In genomic region chr2:172230126-172230525, GRCm38 (mm10) we compare ENCODE assay signal across 32 mouse cellular contexts. TPM values are rescaled to one million over a fixed set of nuclear protein-coding genes. Genes with fewer than 3 reads are reported as not detected.
"Had no signal": no experiment of that assay in that cellular context is flagged by ENCODE, and none has a peak within 500 bp of the region (broad histone marks: within the 10 kb centered on the region; RNA-seq: fewer than 3 reads in every experiment).

No protein-coding gene starts in this region.

- ATAC-seq: forebrain, postnatal 0 days; hindbrain, embryonic 16.5 days; inflammation-experienced regulatory T-cells, adult 6 months; intestine, embryonic 15.5 days; intestine, postnatal 0 days; liver, embryonic 12.5 days had no signal

- H3K9me3 ChIP-seq: heart, embryonic 13.5 days; heart, embryonic 15.5 days; intestine, embryonic 15.5 days; limb, embryonic 10.5 days; limb, embryonic 12.5 days had no signal

- H3K36me3 ChIP-seq: heart, embryonic 13.5 days; heart, embryonic 15.5 days; intestine, embryonic 15.5 days; limb, embryonic 10.5 days; limb, embryonic 12.5 days; liver, embryonic 12.5 days had no signal

- H3K4me3 ChIP-seq: heart, adult 2 months; heart, embryonic 13.5 days; heart, embryonic 15.5 days; intestine, embryonic 15.5 days; layer of hippocampus, adult 2 months; left cerebral cortex, adult 2 months; limb, embryonic 10.5 days; limb, embryonic 12.5 days; liver, embryonic 12.5 days had no signal

- DNase-seq: forebrain, postnatal 0 days; gastrocnemius, postnatal 14 days; gastrocnemius, postnatal 36 days; heart, adult 2 months; heart, postnatal 14 days; kidney, adult 18-20 months; kidney, adult 8-10 months; kidney, postnatal 10 days; kidney, postnatal 25 days; kidney, postnatal 4 days had no signal

- H3K9ac ChIP-seq: forebrain, postnatal 0 days; heart, embryonic 13.5 days; heart, embryonic 15.5 days; hindbrain, embryonic 14.5 days; intestine, embryonic 15.5 days; limb, embryonic 12.5 days; liver, embryonic 12.5 days; liver, embryonic 14.5 days had no signal

- H3K4me2 ChIP-seq: heart, embryonic 15.5 days; hindbrain, embryonic 14.5 days; intestine, embryonic 15.5 days; limb, embryonic 12.5 days; liver, embryonic 12.5 days had no signal

- H3K27me3 ChIP-seq: heart, embryonic 13.5 days; intestine, embryonic 15.5 days; liver, embryonic 12.5 days had no signal

- H3K4me1 ChIP-seq: intestine, embryonic 15.5 days; limb, embryonic 10.5 days; limb, embryonic 12.5 days; liver, embryonic 12.5 days had no signal

- H3K27ac ChIP-seq: heart, adult 2 months; heart, embryonic 15.5 days; hindbrain, embryonic 14.5 days; intestine, embryonic 15.5 days; layer of hippocampus, adult 2 months; left cerebral cortex, adult 2 months; limb, embryonic 10.5 days; limb, embryonic 12.5 days; liver, embryonic 12.5 days; liver, embryonic 14.5 days had no signal

RNA-seq across cellular contexts. Expression of gene Mc3r, which starts 18.2 kb away (rescaled TPM):
- total RNA-seq: gastrocnemius, adult 18-20 months; gastrocnemius, adult 8-10 months; gastrocnemius, postnatal 14 days; gastrocnemius, postnatal 36 days; heart, adult 2 months; heart, postnatal 14 days; hematopoietic stem cell, adult 5-6 weeks; layer of hippocampus, adult 2 months; liver, adult 2 months had no signal
- polyA plus RNA-seq: gonadal fat pad, adult 2 months; heart, adult 2 months; heart, embryonic 13.5 days; heart, embryonic 15.5 days; heart, postnatal 0 days; hindbrain, embryonic 11.5 days; inflammation-experienced regulatory T-cells, adult 6 months; intestine, embryonic 15.5 days; intestine, postnatal 0 days; kidney, embryonic 14.5 days; kidney, embryonic 16.5 days; limb, embryonic 10.5 days; limb, embryonic 12.5 days; liver, adult 2 months; liver, embryonic 14.5 days had no signal
